Mouse (Mus musculus) kidney, postnatal 0 days (tissue): Measurements from ENCODE around the gene Vrk1. TPM values are rescaled to one million over a fixed set of nuclear protein-coding genes. Genes with fewer than 3 reads are reported as not detected.

Experiments used
- ATAC-seq: fragments of 200-750 bp; cut with Nextera tagmentation; replicated peaks from 2 replicates; pipeline ENCODE4 v1.8.0; 2017; ENCODE audit warnings: low read depth, moderate number of reproducible peaks, moderate TSS enrichment, moderate library complexity; ENCODE audit not compliant: low FRiP score
- DNase-seq: peaks from one replicate; pipeline ENCODE4 v3.0.0-alpha.2; 2016; ENCODE audit warnings: low spot score
- H3K27ac ChIP-seq: fragments of 300-500 bp; sonication (generic); 2 replicates; pipeline ENCODE4 v1.5.1; 2014; ENCODE audit warnings: mild to moderate bottlenecking
- H3K27me3 ChIP-seq: fragments of 300-500 bp; sonication (generic); 2 replicates; pipeline ENCODE4 v1.6.1; 2014; ENCODE audit warnings: low read length, mixed read lengths; ENCODE audit not compliant: insufficient read depth
- H3K36me3 ChIP-seq: fragments of 300-500 bp; sonication (generic); 2 replicates; pipeline ENCODE4 v1.6.1; 2014; ENCODE audit warnings: low read length, mixed read lengths; ENCODE audit not compliant: insufficient read depth
- H3K4me1 ChIP-seq: fragments of 300-500 bp; sonication (generic); replicated peaks from 2 replicates; pipeline ENCODE4 v1.6.1; 2014; ENCODE audit warnings: antibody characterized with exemption, low read length, mixed read lengths; ENCODE audit not compliant: insufficient read depth
- H3K4me2 ChIP-seq: fragments of 300-500 bp; sonication (generic); 2 replicates; pipeline ENCODE4 v1.6.1; 2014; ENCODE audit warnings: mild to moderate bottlenecking, low read length, moderate library complexity, mixed read lengths
- H3K4me3 ChIP-seq: fragments of 300-500 bp; sonication (generic); replicated peaks from 2 replicates; pipeline ENCODE4 v1.5.1; 2014; ENCODE audit warnings: low read depth, low read length
- H3K9ac ChIP-seq: fragments of 300-500 bp; sonication (generic); 2 replicates; pipeline ENCODE4 v1.6.1; 2014; ENCODE audit warnings: low read depth, low read length
- H3K9me3 ChIP-seq: fragments of 300-500 bp; sonication (generic); replicated peaks from 2 replicates; pipeline ENCODE4 v1.6.1; 2016; ENCODE audit warnings: low read length, inconsistent platforms, mixed read lengths
- CTCF ChIP-seq: IDR thresholded peaks from 2 replicates; pipeline ENCODE4 v1.5.1; 2016; ENCODE audit warnings: antibody characterized with exemption, low read depth, mild to moderate bottlenecking, moderate library complexity
- WGBS: fragments of 180-500 bp; shearing (Covaris S2); extraction: QIAGEN DNeasy Blood & Tissue Kit; methylation state at CpG from one replicate; pipeline ENCODE4 v1.1.7; 2014; 5-methylcytosine and 5-hydroxymethylcytosine counted together
- polyA plus RNA-seq: library from polyadenylated mRNA; unstranded; fragments of >200 nt; fragmentation: Nextera tagmentation; extraction: Ambion mirVana; gene quantifications from 2 replicates; pipeline ENCODE4 v1.2.1, GENCODE M21; 2015

Vrk1 gene
- polyA plus RNA-seq, 1 experiment from 2014 or later = 45.3 TPM

DNA sequence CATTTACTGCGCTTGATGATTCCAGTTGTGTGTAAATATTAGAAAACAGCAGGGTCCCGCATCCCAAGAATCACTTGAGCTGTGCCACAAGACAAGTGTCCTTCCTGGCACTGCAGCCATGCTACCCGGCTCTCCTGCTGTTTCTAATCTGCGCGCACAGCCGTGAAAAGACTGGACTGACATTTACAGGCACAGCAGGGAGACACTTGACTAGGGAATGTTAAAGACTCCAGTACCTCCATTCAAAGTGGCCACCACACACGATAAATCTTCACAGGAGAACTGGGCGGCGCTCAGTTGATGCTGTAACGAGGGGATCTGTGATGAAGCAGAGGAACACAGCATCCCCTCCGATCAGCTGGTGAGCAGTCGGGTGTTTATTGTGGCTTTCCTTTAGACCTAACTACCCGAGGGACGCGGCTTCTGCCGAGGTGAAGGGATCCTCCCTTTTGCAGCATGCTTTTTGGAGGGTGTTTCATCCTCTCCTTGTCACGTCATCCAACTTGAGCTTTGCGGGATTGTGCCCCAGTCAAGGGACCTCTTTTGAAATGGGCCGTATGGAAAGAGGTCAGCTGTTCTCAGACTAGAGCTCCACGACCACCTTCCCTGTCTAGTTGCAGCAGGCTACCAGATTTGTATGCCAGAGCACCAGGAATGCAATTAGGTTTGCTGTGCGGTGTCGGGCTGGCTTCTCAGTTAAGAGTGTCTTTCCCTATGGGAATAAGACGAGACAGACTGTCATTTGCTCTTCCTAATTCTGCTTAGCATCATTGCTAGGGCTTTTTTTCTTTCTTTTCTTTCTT is 71.1 kb downstream of the Vrk1 start:
- ATAC-seq (no peak), DNase-seq (peak; percentile 41)
- Histone ChIP-seq H3K4me3 (no peak overlapping the region), H3K27ac (no peak overlapping the region), H3K4me1 (0 out of 2 replicates have a peak, but pooled peaks cover 2% of the 10 kb centered on the region), H3K9ac (no peak overlapping the region), H3K9me3 (no peaks in the 10 kb centered on the region), H3K36me3 (no peaks in the 10 kb centered on the region), H3K27me3 (no peaks in the 10 kb centered on the region), H3K4me2 (peak overlapping the region; percentile 7; the same call in 1 of the 2 replicates)
- no peak for TF ChIP-seq CTCF
- 38% methylated on average over 23 of the region's 23 CpGs for WGBS

DNA sequence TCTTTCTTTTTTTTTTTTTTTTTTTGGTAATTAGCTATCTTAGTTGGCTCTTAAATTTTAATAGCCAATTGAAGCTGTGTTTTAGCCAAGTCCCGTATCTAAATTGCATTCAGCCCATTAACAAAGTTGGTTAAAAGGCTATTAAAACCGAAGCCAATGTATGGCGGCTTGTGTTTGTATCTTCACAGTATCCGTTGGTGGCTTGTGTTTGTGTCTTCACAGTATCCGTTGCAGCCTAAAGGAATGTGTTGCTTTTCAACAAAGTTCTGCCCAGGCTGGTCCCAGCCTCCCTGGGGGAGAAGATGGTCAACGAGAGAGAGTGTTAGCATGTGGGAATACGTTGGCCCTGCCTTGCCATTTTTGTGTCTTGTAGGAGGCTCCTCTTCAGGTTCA is 71.7 kb downstream of the Vrk1 start:
- no peak for TF ChIP-seq CTCF
- WGBS = 82% methylated on average over 7 of the region's 7 CpGs
- no peaks in the 10 kb centered on the region for H3K36me3 ChIP-seq

DNA sequence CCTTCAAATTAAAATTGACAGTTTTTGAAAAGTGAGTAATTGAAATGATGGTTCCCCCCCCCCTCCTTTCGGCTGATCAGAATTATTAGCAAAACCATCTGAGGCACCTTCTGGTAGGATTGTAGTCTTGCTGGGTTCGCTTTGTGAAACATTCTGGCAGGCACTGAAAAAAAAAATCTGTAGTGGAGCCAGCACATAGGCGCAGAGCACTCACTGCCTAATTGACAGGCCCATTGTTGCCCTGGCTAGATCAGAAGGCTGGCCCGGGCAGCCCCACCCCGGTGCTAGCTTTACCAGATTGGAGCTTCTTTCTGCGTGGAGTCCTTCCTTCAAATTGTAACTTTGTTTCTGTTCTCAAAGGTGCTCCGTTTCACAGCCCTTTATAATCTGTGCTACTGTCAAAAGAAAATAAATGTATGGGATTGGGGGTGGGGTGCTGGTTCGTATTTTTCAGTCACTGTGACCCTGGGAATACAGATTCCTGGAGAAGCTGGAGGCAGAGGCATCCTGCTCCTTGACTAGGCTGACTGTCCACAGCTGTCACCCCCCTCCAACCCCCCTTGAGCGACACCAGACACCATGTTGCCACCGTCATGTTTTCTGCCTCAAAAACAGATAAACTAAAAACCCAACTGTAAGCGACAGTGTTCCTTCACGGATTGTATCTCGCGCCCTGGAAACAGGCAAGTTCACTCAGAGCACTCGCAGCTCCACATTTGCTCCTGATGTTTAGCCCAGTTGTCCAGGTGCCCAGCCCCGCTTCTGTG is 72.3 kb downstream of the Vrk1 start:
- no peaks in the 10 kb centered on the region for H3K9me3 ChIP-seq
- no peak overlapping the region for H3K9ac ChIP-seq
- H3K36me3 ChIP-seq = no peaks in the 10 kb centered on the region
- H3K27me3 ChIP-seq = no peaks in the 10 kb centered on the region
- H3K27ac ChIP-seq = no peak overlapping the region
- DNase-seq = peak; percentile 16
- 48% methylated on average over 16 of the region's 16 CpGs for WGBS
- no peak overlapping the region for H3K4me3 ChIP-seq
- 0 out of 2 replicates have a peak, but pooled peaks cover 2% of the 10 kb centered on the region for H3K4me1 ChIP-seq
- ATAC-seq = no peak
- H3K4me2 ChIP-seq = no peak overlapping the region
- TF ChIP-seq CTCF = no peak

More for the DNA sequence above, 71.7 kb downstream of the Vrk1 start:
- no peak overlapping the region for H3K4me2 ChIP-seq
- H3K9me3 ChIP-seq = no peaks in the 10 kb centered on the region
- no peaks in the 10 kb centered on the region for H3K27me3 ChIP-seq
- DNase-seq (no peak), ATAC-seq (no peak)
- no peak overlapping the region for H3K4me3 ChIP-seq
- 0 out of 2 replicates have a peak, but pooled peaks cover 2% of the 10 kb centered on the region for H3K4me1 ChIP-seq
- no peak overlapping the region for H3K9ac ChIP-seq
- H3K27ac ChIP-seq = no peak overlapping the region

DNA sequence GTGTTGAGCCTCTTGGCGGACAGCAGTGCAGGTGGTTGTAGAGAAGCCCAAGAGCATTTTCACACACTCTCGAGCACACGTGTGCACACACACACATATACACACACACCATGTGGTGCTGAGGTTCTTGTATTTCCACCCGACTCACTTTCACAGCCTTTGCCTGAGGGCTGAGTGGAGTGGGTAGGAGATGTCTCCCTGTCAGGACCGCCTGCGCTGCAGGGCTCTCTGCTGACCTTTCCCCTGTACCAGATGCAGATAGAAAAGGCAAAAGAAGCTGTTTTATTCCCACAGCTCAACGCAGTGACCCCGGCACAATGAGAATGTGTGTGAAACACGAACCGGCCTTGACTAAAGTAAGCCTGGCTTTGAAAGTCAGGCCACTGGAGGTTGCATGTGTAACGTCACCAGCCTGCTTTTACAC is 72.9 kb downstream of the Vrk1 start:
- DNase-seq (no peak), ATAC-seq (no peak)
- Histone ChIP-seq H3K36me3 (no peaks in the 10 kb centered on the region), H3K9me3 (no peaks in the 10 kb centered on the region), H3K27ac (no peak overlapping the region), H3K9ac (no peak overlapping the region), H3K27me3 (no peaks in the 10 kb centered on the region), H3K4me1 (0 out of 2 replicates have a peak, but pooled peaks cover 2% of the 10 kb centered on the region), H3K4me3 (no peak overlapping the region), H3K4me2 (no peak overlapping the region)
- 43% methylated on average over 11 of the region's 11 CpGs for WGBS
- TF ChIP-seq CTCF = no peak

DNA sequence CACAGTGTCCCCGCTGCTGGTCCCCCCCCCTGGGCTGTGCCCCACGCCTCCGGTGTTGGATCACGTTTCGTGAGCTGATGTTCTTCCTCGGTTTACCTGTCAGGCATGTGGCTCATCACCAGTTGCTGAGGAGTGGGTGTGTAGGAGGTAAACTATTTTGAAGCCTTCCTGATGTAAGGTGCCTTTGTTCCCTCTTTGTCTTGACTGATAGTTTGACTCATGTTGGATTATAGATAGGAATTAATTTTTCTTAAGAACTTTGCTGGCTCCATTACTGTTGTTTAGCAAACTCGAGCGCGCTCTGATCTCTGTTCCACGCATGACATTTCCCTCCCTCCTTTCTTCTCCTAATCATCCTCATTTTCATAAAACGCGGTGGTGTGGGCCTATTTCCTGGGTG is 74.1 kb downstream of the Vrk1 start:
- 0 out of 2 replicates have a peak, but pooled peaks cover 2% of the 10 kb centered on the region for H3K4me1 ChIP-seq
- H3K27ac ChIP-seq = no peak overlapping the region
- no peak for ATAC-seq
- WGBS = 81% methylated on average over 12 of the region's 12 CpGs
- H3K9ac ChIP-seq = no peak overlapping the region
- no peak for TF ChIP-seq CTCF
- H3K36me3 ChIP-seq = no peaks in the 10 kb centered on the region
- no peak for DNase-seq
- H3K4me3 ChIP-seq = no peak overlapping the region
- H3K27me3 ChIP-seq = no peaks in the 10 kb centered on the region
- no peak overlapping the region for H3K4me2 ChIP-seq
- no peaks in the 10 kb centered on the region for H3K9me3 ChIP-seq

DNA sequence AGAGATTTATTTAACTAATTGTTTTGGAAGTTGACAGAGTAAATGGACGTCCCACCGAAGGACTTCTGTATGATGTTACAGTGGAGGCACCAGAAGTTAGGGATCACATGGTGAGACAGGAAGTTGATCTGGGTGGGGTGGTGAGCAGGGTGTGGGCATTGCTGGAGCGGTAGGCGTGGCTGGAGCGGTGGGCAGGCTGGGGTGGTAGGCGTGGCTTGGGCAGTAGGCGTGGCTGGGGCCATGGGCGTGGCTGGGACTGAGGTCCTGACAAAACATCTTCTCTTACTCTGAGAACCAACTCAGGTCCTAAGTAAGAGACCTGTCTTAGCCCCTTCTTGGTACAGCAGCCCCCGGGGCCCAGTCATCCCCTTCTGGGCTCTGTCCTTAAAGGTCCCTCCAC is 84.8 kb downstream of the Vrk1 start:
- 94% methylated on average over 9 of the region's 9 CpGs for WGBS
- H3K9ac ChIP-seq = no peak overlapping the region
- no peak overlapping the region for H3K4me3 ChIP-seq
- H3K4me1 ChIP-seq = no peaks in the 10 kb centered on the region
- no peaks in the 10 kb centered on the region for H3K27me3 ChIP-seq
- no peak overlapping the region for H3K27ac ChIP-seq
- no peaks in the 10 kb centered on the region for H3K9me3 ChIP-seq
- no peaks in the 10 kb centered on the region for H3K36me3 ChIP-seq
- no peak for TF ChIP-seq CTCF
- DNase-seq = no peak
- no peak overlapping the region for H3K4me2 ChIP-seq
- no peak for ATAC-seq
